Mouse (Mus musculus): ENCODE measurements around the gene Prkab2. TPM values are rescaled to one million over a fixed set of nuclear protein-coding genes. Genes with fewer than 3 reads are reported as not detected.

The Prkab2 gene
- total RNA-seq, 1 experiment from 2014 or later, result 6.4 TPM

DNA sequence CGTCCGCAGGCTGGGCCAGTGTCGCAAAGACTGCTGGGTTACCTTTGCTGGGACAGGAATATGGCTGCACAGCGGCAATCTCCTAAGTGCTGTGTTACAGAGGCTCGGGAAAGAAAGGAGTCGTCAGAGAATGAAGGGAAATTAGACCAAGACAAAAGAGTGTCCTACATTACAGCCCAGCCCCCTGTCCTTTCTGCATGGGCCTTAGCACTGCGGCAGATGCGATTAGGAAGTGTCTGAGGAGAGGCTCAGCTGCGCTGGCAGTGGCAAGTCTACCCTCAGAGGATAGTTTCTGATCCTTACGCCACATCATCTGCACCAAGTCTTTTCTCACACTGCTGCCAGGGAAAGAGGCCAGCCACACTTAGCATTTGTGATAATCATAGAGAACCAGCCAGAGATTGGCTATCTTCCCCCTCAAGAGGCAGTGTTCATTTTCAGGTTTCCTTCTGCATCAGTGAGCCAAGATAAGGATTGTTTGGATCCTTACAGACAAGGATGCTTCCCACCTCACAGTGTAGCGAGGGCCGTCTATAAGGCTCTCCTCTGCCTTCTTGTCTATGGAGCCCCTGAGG, 33.5 kb downstream of the Prkab2 start:
- no peak for DNase-seq

DNA sequence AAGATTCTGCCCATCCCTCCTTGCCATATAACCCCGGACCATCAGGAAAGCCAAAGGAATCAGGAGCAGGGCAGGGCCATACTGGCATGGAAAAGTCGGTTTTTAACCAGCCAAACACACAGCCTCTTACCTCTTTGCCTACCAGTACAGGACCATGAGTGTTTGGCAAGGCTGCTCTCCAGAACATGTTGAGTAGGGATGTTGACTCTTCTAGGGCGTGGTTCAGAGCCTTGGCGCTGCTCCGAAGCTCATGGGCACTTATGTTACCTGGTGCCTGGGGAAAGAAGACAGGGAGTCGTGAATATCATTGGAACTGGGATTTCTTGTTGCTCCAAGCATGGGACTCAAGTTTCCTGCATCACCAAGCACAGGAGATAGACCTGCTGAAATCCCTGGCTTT, 35.8 kb downstream of the Prkab2 start:
- DNase-seq, result no peak

DNA sequence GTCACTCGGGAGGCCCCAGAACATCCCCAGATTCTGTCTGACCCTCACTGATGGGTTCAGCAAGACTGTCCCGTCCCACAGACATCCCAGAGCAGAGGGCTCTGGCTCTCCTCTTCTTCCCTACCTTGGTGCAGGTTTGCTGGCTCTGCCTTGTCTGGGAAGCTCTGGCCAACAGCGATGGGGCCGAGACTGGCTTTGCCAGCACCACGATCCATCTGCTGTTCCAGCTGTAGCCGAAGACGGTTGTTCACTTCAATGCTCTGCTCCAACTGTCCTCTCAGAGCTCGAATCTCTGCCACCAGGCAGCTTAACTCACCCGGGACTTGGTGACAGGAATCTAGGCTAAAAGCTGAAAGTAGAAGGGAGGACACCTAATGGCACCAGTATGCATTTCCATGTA, 38.9 kb downstream of the Prkab2 start:
- no peak for DNase-seq

DNA sequence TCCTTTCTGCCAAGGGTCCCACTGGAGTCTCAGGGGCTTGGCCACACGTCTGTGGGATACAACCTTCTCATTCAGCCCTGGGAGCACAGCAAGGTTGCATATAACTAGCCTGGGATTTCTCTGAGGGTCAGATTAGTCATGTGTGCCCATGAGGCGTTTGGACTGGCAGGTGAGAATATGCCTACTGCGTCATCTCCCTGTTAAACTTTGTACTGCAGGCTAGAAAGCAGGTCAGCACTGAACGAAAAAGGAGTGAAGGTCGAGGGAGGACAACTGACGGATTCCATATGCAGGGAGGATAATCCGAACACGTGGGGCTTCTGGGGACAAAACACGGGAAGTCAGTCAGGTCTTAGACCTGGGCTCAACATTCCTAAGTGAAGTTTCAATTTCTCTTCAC, 39.3 kb downstream of the Prkab2 start:
- DNase-seq, result no peak

DNA sequence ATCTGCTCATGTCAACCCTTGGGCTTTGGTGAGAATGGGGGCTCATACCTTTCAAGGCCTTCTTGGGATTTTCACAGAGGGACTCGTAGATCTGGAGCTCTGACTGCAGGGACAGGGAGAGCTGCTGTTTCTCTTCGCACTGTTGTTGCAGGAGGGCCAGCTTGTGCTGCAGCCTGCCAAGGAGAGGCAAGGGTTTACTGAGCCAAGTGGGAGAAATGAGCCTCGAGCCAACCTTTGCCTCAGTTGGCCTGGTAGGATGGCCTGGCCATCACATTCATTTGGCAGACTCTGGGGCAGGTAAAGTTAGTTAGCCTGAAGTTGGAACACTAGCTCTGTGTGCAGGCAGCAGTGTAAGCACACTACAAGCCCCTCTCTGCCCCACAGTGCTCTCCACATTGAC, 41.1 kb downstream of the Prkab2 start:
- peak; percentile 56 for DNase-seq

DNA sequence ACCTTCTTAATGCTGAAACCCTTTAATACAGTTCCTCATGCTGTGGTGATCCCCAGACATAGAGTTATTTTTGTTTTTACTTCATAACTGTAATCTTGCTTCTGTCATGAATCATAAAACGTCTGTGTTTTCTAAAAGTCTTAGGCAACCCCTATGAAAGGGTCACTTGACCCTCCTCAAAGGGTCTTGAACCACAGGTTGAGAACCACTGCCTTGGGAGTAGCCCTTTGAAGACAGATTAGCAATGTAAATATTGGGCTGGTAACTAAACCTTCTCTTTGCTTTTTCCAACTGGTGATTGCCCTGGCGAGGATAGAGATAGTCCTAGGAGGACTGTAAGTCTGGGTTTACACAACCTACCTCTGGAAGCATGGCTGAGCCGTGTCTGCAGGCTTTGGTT, 43.2 kb downstream of the Prkab2 start:
- DNase-seq, result no peak

DNA sequence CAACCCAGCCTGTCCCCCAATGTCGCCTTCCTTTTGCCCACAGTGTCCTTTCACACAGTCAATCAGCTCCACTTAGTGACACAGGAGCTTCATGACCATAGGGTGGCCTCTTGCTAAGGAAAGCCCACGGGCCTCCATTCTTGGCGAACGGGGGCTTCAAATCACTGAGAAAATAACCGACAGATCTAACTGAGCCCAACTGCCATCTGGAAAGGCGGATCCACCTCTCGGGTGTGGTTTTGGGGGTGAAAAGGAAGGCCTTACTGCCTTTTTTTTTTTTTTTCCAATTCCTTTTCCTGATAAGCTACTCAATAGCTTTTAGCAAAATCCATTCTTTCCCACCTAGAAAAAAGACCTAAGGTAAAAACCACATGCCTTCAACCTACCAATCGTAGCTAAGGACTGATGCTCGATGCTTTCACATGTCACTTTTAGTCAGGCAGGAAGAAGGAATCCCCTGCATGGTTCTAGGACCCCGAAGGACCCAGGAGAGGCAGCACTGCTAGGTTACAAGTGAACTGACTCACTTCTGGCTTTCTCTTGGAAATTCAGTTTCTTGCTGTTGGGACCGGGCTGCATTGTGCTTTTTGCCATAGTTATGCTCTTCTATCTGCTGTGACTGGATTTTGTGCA, 44.6 kb downstream of the Prkab2 start:
- DNase-seq, result no peak

DNA sequence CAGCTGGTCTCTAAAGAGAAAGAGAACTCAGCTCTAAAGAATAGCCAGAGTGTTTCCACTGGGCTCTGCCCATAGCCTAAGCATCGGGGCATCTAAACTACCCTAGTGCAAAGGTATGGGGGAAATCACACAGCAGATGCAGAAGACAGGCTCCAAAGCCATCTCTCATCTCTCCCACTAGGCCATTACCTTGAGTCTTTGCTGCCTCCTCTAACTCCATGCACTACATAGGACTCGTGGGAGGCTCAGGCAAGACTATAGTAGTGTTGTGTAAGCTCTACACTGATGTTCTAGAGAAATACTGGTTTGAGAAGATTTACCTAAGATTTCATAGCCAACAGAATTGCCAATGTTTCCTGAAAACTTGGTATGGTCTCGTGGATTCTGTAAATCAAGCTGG, 47.5 kb downstream of the Prkab2 start:
- no peak for DNase-seq

DNA sequence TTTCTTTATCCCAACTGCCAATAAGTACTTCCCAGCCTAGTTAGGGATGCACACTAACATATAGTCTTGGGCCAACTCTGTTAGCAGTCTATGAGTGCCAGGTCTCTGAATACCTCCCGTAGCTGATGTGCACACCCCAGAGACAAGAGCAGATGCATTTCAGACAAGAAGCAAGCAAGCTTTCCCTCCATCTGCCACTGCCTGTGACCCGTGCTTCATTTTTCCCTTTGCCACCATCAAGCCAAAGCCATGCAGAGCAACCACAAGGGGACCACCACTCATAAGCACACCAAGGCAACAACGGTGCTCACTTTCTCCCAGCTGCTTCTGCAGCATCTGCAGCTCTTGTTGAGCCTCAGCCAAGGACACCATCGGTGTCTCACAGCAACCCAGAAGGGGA, 48.6 kb downstream of the Prkab2 start:
- DNase-seq, result no peak

DNA sequence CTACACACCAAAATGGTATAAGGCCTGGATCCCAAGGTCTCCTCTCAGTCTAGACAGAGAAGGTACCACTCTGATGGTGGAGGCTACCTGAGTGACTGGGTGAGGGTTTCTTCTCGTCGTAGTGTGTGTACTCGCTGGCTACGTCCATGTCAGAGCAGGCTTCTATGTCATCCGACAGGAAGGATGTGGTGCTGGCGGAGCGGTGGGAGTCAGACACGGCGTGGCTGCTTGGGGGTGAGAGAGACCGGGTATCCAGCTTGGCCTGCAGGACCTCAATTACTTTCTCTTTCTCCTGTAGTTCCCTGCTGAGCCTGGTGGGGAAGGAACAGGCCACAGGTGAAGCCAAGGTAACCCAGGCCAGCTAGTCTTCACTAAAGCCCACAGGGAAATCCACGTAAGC, 52.1 kb downstream of the Prkab2 start:
- no peak for DNase-seq

DNA sequence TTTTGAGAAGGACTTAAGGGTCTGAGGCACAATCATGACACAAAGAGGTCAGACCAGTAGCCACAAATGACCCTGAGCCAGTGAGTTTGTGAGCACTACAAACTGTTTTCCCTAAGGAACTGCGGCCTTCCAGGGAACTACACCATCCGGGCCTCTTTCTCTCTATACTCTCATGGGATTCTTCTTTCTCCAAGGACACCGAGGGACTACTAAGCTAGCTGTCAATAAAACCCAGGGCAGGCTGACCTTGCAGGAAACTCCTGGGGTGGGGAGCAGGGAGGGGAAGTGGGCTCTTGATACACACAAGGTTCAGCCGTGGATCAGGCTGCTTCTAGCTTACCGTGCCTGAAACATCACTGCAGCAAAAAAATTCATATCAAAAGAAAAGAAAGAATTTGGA, 52.9 kb downstream of the Prkab2 start:
- peak; percentile 51 for DNase-seq

DNA sequence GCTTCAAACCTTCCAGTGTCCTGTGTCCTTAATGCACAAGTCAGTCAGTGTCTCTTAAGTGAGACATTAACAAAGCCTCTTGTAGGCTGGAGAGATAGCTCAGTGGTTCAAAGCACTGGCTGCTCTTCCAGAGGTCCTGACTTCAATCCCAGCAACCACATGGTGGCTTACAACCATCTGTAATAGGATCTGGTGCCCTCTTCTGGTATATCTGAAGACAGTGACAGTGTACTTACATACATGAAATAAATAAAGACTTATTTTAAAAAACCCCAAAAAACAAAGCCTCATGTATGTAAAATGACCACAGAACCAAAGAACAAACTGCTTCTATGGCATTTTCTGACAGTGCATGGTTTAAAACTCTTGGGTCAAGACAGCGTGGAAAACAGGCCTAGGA, 57.9 kb downstream of the Prkab2 start:
- no peak for DNase-seq

DNA sequence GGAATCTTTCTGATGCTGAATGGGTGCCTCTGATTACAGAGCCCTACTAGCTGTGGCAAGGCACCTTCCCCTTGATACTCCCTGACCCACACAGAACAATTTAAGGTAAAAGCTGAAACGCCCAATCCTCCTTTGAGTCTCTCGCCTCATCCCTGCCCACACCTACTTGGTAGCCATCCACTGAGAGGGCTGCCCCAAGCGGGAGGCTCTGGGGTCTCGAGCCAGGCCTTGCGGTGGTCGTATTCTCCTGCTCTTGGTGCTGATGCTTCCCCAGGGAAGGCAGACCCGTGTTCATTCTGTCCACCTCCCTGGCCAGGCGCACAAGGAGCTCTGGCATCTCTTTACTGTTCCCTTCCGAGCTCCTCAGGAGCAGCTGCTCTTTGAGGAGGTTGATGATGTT, 61.1 kb downstream of the Prkab2 start:
- DNase-seq, result no peak

Small RNA genes within 50 kb of the gene (microRNA-seq; reads per million reads assigned to microRNA genes)
- 0 reads per million in 2 experiments for gene Mir7225

Other genes starting within 250 kb of the Prkab2 start
- gene Olfr1402, start 236.2 kb upstream of the Prkab2 start, total RNA-seq (2021), result not detected in 2 replicates
- 12.0 and 13.3 TPM in 2 replicates for gene Chd1l, start 48.0 kb upstream of the Prkab2 start, total RNA-seq (2021)
- gene Fmo5, start 29.4 kb upstream of the Prkab2 start, total RNA-seq (2021), result 9.8 and 35.2 TPM in 2 replicates
- gene Gm17651, start 16.5 kb downstream of the Prkab2 start, total RNA-seq (2021), result not detected in 2 replicates
- gene Pde4dip, start 230.5 kb downstream of the Prkab2 start, total RNA-seq (2021), result 35.6 and 40.9 TPM in 2 replicates
- gene Sec22b, start 243.0 kb downstream of the Prkab2 start, total RNA-seq (2021), result 95.8 and 101 TPM in 2 replicates

Data from adrenal gland, postnatal 14 days (tissue).